Mouse (Mus musculus) kidney, postnatal 0 days (tissue): ENCODE results near the gene Plcb1. TPM values are rescaled to one million over a fixed set of nuclear protein-coding genes. Genes with fewer than 3 reads are reported as not detected.
A peak's percentile ranks its signal among the peaks of the same experiment; 100 is the strongest.

Experiments used
- ATAC-seq: fragments of 200-750 bp; cut with Nextera tagmentation; replicated peaks from 2 replicates; pipeline ENCODE4 v1.8.0; 2017; ENCODE audit warnings: low read depth, moderate number of reproducible peaks, moderate TSS enrichment, moderate library complexity; ENCODE audit not compliant: low FRiP score
- DNase-seq: peaks from one replicate; pipeline ENCODE4 v3.0.0-alpha.2; 2016; ENCODE audit warnings: low spot score
- H3K27ac ChIP-seq: fragments of 300-500 bp; sonication (generic); 2 replicates; pipeline ENCODE4 v1.5.1; 2014; ENCODE audit warnings: mild to moderate bottlenecking
- H3K27me3 ChIP-seq: fragments of 300-500 bp; sonication (generic); 2 replicates; pipeline ENCODE4 v1.6.1; 2014; ENCODE audit warnings: low read length, mixed read lengths; ENCODE audit not compliant: insufficient read depth
- H3K36me3 ChIP-seq: fragments of 300-500 bp; sonication (generic); 2 replicates; pipeline ENCODE4 v1.6.1; 2014; ENCODE audit warnings: low read length, mixed read lengths; ENCODE audit not compliant: insufficient read depth
- H3K4me1 ChIP-seq: fragments of 300-500 bp; sonication (generic); replicated peaks from 2 replicates; pipeline ENCODE4 v1.6.1; 2014; ENCODE audit warnings: antibody characterized with exemption, low read length, mixed read lengths; ENCODE audit not compliant: insufficient read depth
- H3K4me2 ChIP-seq: fragments of 300-500 bp; sonication (generic); 2 replicates; pipeline ENCODE4 v1.6.1; 2014; ENCODE audit warnings: mild to moderate bottlenecking, low read length, moderate library complexity, mixed read lengths
- H3K4me3 ChIP-seq: fragments of 300-500 bp; sonication (generic); replicated peaks from 2 replicates; pipeline ENCODE4 v1.5.1; 2014; ENCODE audit warnings: low read depth, low read length
- H3K9ac ChIP-seq: fragments of 300-500 bp; sonication (generic); 2 replicates; pipeline ENCODE4 v1.6.1; 2014; ENCODE audit warnings: low read depth, low read length
- H3K9me3 ChIP-seq: fragments of 300-500 bp; sonication (generic); replicated peaks from 2 replicates; pipeline ENCODE4 v1.6.1; 2016; ENCODE audit warnings: low read length, inconsistent platforms, mixed read lengths
- CTCF ChIP-seq: IDR thresholded peaks from 2 replicates; pipeline ENCODE4 v1.5.1; 2016; ENCODE audit warnings: antibody characterized with exemption, low read depth, mild to moderate bottlenecking, moderate library complexity
- WGBS: fragments of 180-500 bp; shearing (Covaris S2); extraction: QIAGEN DNeasy Blood & Tissue Kit; methylation state at CpG from one replicate; pipeline ENCODE4 v1.1.7; 2014; 5-methylcytosine and 5-hydroxymethylcytosine counted together
- polyA plus RNA-seq: library from polyadenylated mRNA; unstranded; fragments of >200 nt; fragmentation: Nextera tagmentation; extraction: Ambion mirVana; gene quantifications from 2 replicates; pipeline ENCODE4 v1.2.1, GENCODE M21; 2015

Plcb1 gene
- polyA plus RNA-seq, 1 experiment from 2014 or later: 20.8 TPM

GRCm38 (mm10) chr2:134845239-134845738, 59.4 kb downstream of the Plcb1 start:
- DNase-seq: no peak
- Histone ChIP-seq H3K4me2 (no peak overlapping the region), H3K36me3 (no peaks in the 10 kb centered on the region), H3K27ac (no peak overlapping the region), H3K4me3 (no peak overlapping the region), H3K9ac (no peak overlapping the region), H3K9me3 (no peaks in the 10 kb centered on the region), H3K4me1 (no peaks in the 10 kb centered on the region), H3K27me3 (no peaks in the 10 kb centered on the region)
- ATAC-seq: no peak
- no peak for TF ChIP-seq CTCF
- 43% methylated on average over 3 of the region's 3 CpGs for WGBS

- no peak for ATAC-seq
- WGBS: 85% methylated on average over 3 of the region's 3 CpGs
- Histone ChIP-seq H3K36me3 (no peaks in the 10 kb centered on the region), H3K4me3 (no peak overlapping the region), H3K27me3 (no peaks in the 10 kb centered on the region), H3K4me2 (no peak overlapping the region), H3K27ac (no peak overlapping the region), H3K9me3 (no peaks in the 10 kb centered on the region), H3K4me1 (no peaks in the 10 kb centered on the region), H3K9ac (no peak overlapping the region)
- DNase-seq: no peak
- no peak for TF ChIP-seq CTCF
Observed at GRCm38 (mm10) chr2:134846555-134846954, 60.7 kb downstream of the Plcb1 start.

DNA sequence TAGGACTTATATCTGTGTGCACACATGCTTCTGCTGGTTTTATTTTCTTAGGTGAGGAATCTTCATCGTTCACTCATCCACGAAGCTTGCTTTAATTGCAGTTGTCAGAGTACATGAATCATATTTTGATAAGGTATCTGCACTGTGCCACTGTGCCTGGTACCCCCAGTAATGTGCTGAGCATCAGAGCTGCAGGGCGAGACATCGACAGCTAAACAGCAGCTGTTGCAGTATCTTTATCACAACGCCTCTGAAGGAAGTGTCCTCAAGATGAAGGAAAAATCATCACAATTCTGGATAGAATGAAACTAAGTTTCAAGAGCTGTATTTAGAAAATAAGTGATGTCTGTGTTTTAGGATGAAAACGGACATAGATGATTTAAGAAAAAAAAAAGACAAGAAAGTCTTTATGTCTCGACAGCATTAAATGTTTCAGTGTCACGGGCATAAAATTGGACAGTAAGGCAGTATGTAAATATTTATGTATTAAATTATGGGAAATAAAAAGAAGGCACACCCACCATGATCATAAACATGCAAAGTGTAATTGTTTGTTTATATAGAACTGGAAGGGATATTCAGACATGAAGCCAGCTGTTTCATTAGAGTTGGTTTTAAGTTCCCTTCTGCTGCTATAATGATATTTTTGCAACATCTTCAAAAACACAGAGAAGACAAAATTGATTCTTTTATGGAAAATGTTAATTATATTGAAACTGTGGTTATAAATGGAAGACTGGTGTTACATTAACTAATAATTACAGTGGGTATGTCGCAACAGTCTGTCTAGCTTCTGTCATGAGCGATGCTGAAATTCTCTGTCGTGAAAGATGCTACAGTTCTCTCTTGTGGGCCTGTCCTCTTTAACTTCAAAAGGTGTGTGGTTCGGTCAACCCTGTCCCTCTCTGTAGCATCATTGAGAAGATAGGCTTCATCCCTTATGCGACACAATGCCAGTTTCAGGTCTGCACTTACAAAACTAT, 65.6 kb downstream of the Plcb1 start:
- Histone ChIP-seq H3K4me1 (no peaks in the 10 kb centered on the region), H3K4me3 (no peak overlapping the region), H3K27ac (no peak overlapping the region), H3K27me3 (no peaks in the 10 kb centered on the region), H3K9ac (no peak overlapping the region), H3K9me3 (no peaks in the 10 kb centered on the region), H3K4me2 (no peak overlapping the region), H3K36me3 (no peaks in the 10 kb centered on the region)
- ATAC-seq: no peak
- DNase-seq: peak; percentile 44
- TF ChIP-seq CTCF: no peak
- WGBS: 69% methylated on average over 13 of the region's 13 CpGs

DNA sequence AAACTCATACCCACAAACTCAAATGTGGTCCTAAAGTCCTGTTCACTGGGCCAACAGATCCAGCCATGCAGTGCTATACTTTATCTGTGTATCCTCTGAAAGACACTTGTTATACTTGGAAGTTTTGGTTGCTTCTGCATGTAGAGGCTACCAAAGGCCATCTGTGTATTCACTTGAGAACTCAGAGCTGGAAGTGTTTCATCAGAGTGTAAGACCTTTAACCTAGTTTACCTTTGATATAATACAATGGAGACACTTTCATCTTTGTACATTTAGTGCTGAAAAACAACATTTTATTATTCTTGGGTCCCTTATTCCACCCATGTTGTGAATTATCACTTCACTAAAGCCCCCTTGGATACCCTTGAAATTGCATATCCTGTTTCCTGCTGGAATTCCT, 70.4 kb downstream of the Plcb1 start:
- no peak for TF ChIP-seq CTCF
- H3K9me3 ChIP-seq: no peaks in the 10 kb centered on the region
- DNase-seq (no peak), ATAC-seq (no peak)
- no peak overlapping the region for H3K4me2 ChIP-seq
- H3K36me3 ChIP-seq: no peaks in the 10 kb centered on the region
- no peaks in the 10 kb centered on the region for H3K27me3 ChIP-seq
- no peak overlapping the region for H3K4me3 ChIP-seq
- H3K9ac ChIP-seq: no peak overlapping the region
- H3K4me1 ChIP-seq: no peaks in the 10 kb centered on the region
- no peak overlapping the region for H3K27ac ChIP-seq

- H3K9me3 ChIP-seq: no peaks in the 10 kb centered on the region
- 0 out of 2 replicates have a peak overlapping the region, but pooled peaks have one; percentile 5 for H3K27ac ChIP-seq
- TF ChIP-seq CTCF: no peak
- no peaks in the 10 kb centered on the region for H3K4me1 ChIP-seq
- ATAC-seq (no peak), DNase-seq (peak; percentile 25)
- H3K4me3 ChIP-seq: no peak overlapping the region
- no peaks in the 10 kb centered on the region for H3K27me3 ChIP-seq
- H3K4me2 ChIP-seq: no peak overlapping the region
- H3K9ac ChIP-seq: no peak overlapping the region
- H3K36me3 ChIP-seq: no peaks in the 10 kb centered on the region
- WGBS: 50% methylated on average over 2 of the region's 2 CpGs
Observed at GRCm38 (mm10) chr2:134856691-134857090, 70.8 kb downstream of the Plcb1 start.

GRCm38 (mm10) chr2:134864985-134865645, 79.2 kb downstream of the Plcb1 start:
- H3K4me3 ChIP-seq: no peak overlapping the region
- H3K36me3 ChIP-seq: no peaks in the 10 kb centered on the region
- H3K4me1 ChIP-seq: no peaks in the 10 kb centered on the region
- no peak overlapping the region for H3K9ac ChIP-seq
- H3K27ac ChIP-seq: no peak overlapping the region
- no peak overlapping the region for H3K4me2 ChIP-seq
- H3K27me3 ChIP-seq: no peaks in the 10 kb centered on the region
- WGBS: 75% methylated on average over 7 of the region's 7 CpGs
- DNase-seq (no peak), ATAC-seq (no peak)
- H3K9me3 ChIP-seq: no peaks in the 10 kb centered on the region
- peak; percentile 33; the same call in 1 of the 2 replicates for TF ChIP-seq CTCF
